Mouse (Mus musculus) bone marrow, adult 2 months (tissue): ENCODE results near the gene Tas2r119.

Experiments
- CTCF ChIP-seq: fragments of 200-500 bp; IDR thresholded peaks from 2 replicates; pipeline ENCODE4 v1.5.1; 2011; ENCODE audit warnings: low read length, control low read depth; ENCODE audit not compliant: control insufficient read depth, insufficient read depth
- POLR2A ChIP-seq: fragments of 200-500 bp; IDR thresholded peaks from 2 replicates; pipeline ENCODE4 v1.6.1; 2011; ENCODE audit warnings: low read depth, mild to moderate bottlenecking, control low read depth, low read length, borderline replicate concordance; ENCODE audit not compliant: control insufficient read depth

DNA sequence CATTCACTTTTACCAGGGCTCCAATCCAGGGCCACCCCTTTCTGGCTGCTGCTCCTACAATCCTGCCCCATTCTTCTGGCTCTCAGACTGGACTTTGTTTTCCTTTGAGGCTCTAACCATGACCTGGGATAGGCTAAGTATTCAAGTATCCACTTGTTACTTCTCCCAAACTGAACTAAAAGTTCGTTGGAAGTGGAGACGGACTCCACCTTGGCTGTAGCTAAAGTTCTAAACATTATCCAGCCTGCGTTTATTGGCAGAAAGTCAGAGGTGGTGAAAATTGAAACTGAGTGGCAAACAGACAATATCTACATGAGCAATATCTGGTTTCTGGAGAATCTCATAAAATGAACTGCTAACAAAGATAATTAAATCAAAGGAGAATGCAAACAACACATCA, 12.8 kb downstream of the Tas2r119 start:
- TF ChIP-seq POLR2A (no peak), CTCF (no peak)
